Mouse (Mus musculus): Measurements from ENCODE around the gene Cd38. TPM values are rescaled to one million over a fixed set of nuclear protein-coding genes. Genes with fewer than 3 reads are reported as not detected.

Cd38 gene
- polyA plus RNA-seq, 1 experiment from 2014 or later = 24.0 TPM

DNA sequence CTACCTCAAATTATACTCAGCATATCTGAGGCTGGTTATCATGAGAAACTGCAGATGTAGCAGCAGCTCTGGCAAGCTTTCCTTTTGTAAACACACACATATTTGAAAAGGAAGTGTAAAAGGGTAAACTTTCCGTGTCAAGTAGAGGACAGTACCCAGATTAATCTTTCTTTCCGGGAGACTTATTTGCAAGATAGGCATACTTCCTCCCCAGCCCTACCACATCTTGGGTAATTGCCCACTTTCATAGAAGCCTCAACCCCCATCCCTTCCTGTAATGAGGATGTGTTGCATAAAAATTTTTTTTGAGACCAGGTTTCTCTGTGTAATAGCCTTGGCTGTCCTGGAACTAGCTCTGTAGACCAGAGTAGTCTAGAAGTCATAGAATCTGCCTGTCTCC lies 12.6 kb upstream of the Cd38 start:
- Histone ChIP-seq H3K27me3 (replicated peaks) (no peaks in the 10 kb centered on the region), H3K9me3 (replicated peaks) (peaks cover 12% of the 10 kb centered on the region), H3K4me1 (replicated peaks) (peaks cover 19% of the 10 kb centered on the region), H3K27ac (ENCODE audit: poor library complexity, severe bottlenecking) (no peak overlapping the region), H3K4me3 (no peak overlapping the region), H3K4me2 (no peak overlapping the region), H3K36me3 (no peaks in the 10 kb centered on the region), H3K9ac (no peak overlapping the region)
- 49% methylated on average over 2 of the region's 2 CpGs for WGBS
- ATAC-seq (ENCODE audit: insufficient number of reproducible peaks, low FRiP score) = peak; percentile 36; the same call in 1 of the 2 replicates

DNA sequence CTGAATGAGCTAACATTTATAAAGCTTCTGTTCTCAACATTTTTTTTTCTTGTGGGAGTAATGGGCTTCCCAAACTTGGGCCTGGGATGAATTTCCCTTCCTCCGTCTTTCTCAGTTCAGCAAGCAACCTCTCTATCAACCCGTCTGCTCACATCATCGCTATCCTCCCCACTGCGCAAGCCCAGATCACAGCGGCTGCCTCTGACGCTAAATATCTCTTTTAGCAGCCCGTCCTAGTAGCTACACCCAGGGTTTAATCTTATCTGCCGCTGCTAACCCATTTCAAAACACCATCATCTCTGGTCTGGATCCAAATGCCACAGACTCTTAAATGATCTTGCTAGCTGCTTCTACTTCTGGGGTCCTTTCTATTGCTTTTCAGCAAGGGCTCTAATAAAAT lies 8.7 kb upstream of the Cd38 start:
- H3K36me3 ChIP-seq = no peaks in the 10 kb centered on the region
- H3K27me3 ChIP-seq (replicated peaks) = no peaks in the 10 kb centered on the region
- peak overlapping the region; percentile 33; the same call in 1 of the 2 replicates for H3K4me2 ChIP-seq
- no peak overlapping the region for H3K27ac ChIP-seq (ENCODE audit: poor library complexity, severe bottlenecking)
- WGBS = 33% methylated on average over 8 of the region's 8 CpGs
- H3K4me1 ChIP-seq (replicated peaks) = peaks cover 19% of the 10 kb centered on the region
- no peak overlapping the region for H3K9ac ChIP-seq
- peaks cover 12% of the 10 kb centered on the region for H3K9me3 ChIP-seq (replicated peaks)
- H3K4me3 ChIP-seq = no peak overlapping the region
- ATAC-seq (ENCODE audit: insufficient number of reproducible peaks, low FRiP score) = no peak

DNA sequence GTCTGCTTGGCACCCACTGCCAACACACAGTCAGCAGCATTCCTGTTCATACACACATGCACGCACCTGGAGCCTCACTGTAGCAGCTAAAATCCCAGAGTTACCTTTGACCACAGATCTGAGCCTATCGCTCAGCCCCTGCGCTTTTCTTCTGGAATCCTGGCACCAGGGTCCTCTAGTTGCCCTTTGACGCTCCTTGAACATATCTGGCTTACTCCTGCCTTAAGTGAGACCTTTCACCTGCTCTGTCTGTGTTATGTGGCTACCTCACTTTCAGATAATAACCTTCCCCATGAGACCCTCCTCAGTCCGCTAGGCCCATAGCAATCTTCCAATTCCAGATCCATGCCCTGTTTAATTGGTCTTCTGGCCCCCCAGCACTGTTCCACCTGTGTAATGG lies 8.3 kb upstream of the Cd38 start:
- Histone ChIP-seq H3K9ac (no peak overlapping the region), H3K36me3 (no peaks in the 10 kb centered on the region), H3K4me3 (no peak overlapping the region), H3K4me1 (replicated peaks) (peaks cover 19% of the 10 kb centered on the region), H3K27ac (ENCODE audit: poor library complexity, severe bottlenecking) (no peak overlapping the region), H3K4me2 (peak overlapping the region; percentile 33; the same call in 1 of the 2 replicates), H3K9me3 (replicated peaks) (peaks cover 12% of the 10 kb centered on the region), H3K27me3 (replicated peaks) (no peaks in the 10 kb centered on the region)
- no peak for ATAC-seq (ENCODE audit: insufficient number of reproducible peaks, low FRiP score)
- WGBS = 69% methylated on average over 5 of the region's 5 CpGs

DNA sequence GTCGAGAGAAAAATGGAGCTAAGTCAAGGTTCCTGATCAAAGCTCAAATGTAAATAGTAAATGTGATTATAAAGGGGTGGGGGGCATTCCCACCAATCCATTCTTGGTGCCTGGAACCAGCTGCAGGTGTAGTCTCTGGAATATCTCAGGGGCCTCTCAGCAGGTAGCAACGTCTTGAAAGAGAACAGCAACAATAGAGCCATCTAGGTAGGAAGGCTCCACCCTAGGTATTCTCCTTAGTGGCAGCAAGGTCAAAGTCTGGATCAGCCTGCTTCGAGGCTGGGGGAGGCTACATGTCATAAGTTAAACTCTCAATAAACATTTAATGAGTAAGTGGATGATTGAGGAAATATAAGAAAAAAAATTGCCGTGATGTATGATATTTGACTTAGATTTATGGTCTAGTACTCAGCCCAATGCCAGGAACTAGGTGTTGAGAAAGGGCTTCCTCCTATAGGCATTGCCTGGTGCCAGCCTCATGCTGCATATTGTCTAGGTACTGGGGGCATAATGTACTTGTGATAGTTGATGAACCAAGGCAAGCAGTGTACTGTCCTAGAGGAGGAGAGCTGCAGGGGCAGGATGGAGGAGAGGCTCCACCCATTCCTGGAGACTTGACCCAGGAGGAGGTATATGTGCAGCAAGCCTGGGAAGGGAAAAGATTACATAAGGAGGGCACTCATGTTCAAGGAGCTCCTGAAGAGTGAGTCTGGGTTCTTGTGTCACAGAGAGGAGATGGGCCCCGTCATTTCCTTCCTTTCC lies 7.5 kb upstream of the Cd38 start:
- Histone ChIP-seq H3K9ac (no peak overlapping the region), H3K27ac (ENCODE audit: poor library complexity, severe bottlenecking) (no peak overlapping the region), H3K4me3 (no peak overlapping the region), H3K27me3 (replicated peaks) (no peaks in the 10 kb centered on the region), H3K36me3 (no peaks in the 10 kb centered on the region), H3K4me2 (no peak overlapping the region), H3K4me1 (replicated peaks) (peaks cover 19% of the 10 kb centered on the region), H3K9me3 (replicated peaks) (peaks cover 12% of the 10 kb centered on the region)
- ATAC-seq (ENCODE audit: insufficient number of reproducible peaks, low FRiP score) = no peak
- WGBS = 77% methylated on average over 5 of the region's 5 CpGs

DNA sequence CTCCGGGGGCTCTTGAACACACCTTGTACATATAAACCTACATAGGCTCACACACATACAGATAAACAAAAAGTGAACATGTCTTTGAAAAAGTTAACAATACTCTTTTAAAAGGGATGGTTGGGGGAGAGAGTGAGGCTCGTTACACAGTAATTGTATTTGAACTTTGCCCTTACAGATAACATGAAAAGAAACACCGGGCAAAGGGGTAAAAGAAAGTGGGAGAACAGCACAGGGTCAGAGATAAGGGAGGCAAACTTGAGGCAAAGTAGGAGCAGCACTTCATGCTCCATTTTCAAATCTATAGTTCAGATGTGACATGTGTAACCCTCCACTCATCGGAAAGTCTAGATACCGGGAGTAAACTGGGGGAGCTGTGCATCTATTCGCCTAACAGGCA lies 4.7 kb upstream of the Cd38 start:
- no peak overlapping the region for H3K4me2 ChIP-seq
- H3K4me1 ChIP-seq (replicated peaks) = peaks cover 24% of the 10 kb centered on the region
- ATAC-seq (ENCODE audit: insufficient number of reproducible peaks, low FRiP score) = no peak
- H3K27me3 ChIP-seq (replicated peaks) = no peaks in the 10 kb centered on the region; the same call in 1 of the 2 replicates
- H3K9me3 ChIP-seq (replicated peaks) = no peaks in the 10 kb centered on the region
- no peak overlapping the region for H3K4me3 ChIP-seq
- no peak overlapping the region for H3K9ac ChIP-seq
- no peak overlapping the region for H3K27ac ChIP-seq (ENCODE audit: poor library complexity, severe bottlenecking)
- 44% methylated on average over 6 of the region's 6 CpGs for WGBS
- H3K36me3 ChIP-seq = no peaks in the 10 kb centered on the region

DNA sequence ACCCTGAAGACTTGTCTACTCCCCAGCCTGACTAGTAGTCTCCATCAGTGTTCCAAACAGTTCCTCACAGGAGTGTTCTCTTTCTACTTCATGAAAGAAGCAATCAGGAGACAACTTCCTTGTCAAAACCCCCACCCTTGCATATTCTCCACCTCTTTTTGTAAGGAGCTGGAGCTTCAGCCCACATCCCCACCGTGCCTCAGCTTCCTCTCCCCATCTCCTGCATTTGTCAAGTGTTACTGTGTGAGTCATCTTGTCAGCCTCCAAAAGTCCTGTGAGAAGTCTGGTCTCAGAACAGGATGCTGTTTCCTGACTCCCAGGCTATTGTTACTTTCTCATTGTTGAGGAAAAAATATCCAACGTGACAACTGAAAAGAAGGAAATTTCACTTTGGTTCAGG lies 3.0 kb upstream of the Cd38 start:
- H3K9ac ChIP-seq = no peak overlapping the region
- no peak overlapping the region for H3K4me3 ChIP-seq
- 47% methylated on average over 2 of the region's 2 CpGs for WGBS
- ATAC-seq (ENCODE audit: insufficient number of reproducible peaks, low FRiP score) = no peak
- H3K9me3 ChIP-seq (replicated peaks) = no peaks in the 10 kb centered on the region
- H3K4me2 ChIP-seq = no peak overlapping the region
- H3K27me3 ChIP-seq (replicated peaks) = no peaks in the 10 kb centered on the region; the same call in 1 of the 2 replicates
- H3K36me3 ChIP-seq = no peaks in the 10 kb centered on the region
- no peak overlapping the region for H3K27ac ChIP-seq (ENCODE audit: poor library complexity, severe bottlenecking)
- peaks cover 18% of the 10 kb centered on the region for H3K4me1 ChIP-seq (replicated peaks)

DNA sequence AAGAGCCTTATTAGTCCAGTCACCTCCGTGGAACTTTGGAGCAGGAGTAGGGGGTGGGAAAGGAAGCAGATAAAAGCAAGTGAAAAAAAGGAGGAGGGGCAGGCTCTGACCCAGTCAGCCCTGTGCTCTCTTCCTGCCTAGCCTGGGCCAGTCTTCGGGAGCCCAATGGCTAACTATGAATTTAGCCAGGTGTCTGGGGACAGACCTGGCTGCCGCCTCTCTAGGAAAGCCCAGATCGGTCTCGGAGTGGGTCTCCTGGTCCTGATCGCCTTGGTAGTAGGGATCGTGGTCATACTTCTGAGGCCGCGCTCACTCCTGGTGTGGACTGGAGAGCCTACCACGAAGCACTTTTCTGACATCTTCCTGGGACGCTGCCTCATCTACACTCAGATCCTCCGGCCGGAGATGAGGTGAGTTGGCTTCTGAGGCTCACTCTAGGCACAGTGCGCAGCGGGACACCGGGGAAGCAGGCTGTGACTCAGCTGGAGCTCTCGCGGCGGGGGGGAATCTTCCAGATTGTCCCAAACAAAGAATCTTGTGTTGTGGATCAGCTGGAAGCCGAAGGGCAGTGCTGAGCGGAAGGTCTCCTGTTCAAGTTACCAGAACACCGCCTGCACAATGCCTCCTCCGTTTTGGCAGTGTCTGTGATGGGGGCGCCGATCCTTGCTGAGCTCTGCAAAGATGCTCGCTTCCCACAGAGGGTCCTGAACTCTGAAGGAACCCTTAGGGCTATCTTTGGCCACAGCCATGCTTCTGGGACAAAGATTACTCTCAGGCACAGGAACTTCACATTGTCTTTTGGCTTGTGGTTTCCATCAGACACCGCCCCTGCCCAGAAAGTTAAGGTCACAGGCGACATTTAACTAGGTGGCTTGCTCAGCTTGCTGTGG lies 603 bp downstream of the Cd38 start:
- under 1% methylated on average over 28 of the region's 28 CpGs for WGBS
- H3K36me3 ChIP-seq = no peaks in the 10 kb centered on the region
- peak; percentile 76 for ATAC-seq (ENCODE audit: insufficient number of reproducible peaks, low FRiP score)

DNA sequence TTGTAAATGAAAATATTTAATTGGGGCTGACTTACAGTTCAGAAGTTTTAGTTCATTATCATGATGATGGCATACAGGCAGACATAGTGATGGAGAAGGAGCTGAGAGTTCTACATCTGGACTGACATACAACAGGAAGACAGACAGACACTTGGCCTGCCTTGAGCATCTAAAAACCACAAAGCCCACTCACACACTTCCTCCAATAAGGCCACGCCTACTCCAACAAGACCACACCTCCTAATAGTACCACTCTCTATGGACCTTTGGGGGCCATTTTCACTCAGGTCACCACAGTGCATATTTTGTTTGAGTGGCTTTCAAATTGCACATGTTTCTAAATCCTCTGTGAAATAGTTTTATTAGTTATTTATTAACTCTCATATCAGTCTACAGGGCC lies 3.5 kb downstream of the Cd38 start:
- no peak overlapping the region for H3K9ac ChIP-seq
- 71% methylated on average over 1 of the region's 1 CpGs for WGBS
- no peak overlapping the region for H3K4me2 ChIP-seq
- peaks cover 16% of the 10 kb centered on the region; the same call in 1 of the 2 replicates for H3K4me1 ChIP-seq (replicated peaks)
- no peak overlapping the region for H3K27ac ChIP-seq (ENCODE audit: poor library complexity, severe bottlenecking)
- H3K36me3 ChIP-seq = no peaks in the 10 kb centered on the region
- H3K9me3 ChIP-seq (replicated peaks) = no peaks in the 10 kb centered on the region
- no peaks in the 10 kb centered on the region; the same call in 1 of the 2 replicates for H3K27me3 ChIP-seq (replicated peaks)
- H3K4me3 ChIP-seq = no peak overlapping the region
- no peak for ATAC-seq (ENCODE audit: insufficient number of reproducible peaks, low FRiP score)

More for the DNA sequence above, 603 bp downstream of the Cd38 start:
- Histone ChIP-seq H3K4me1 (replicated peaks) (peaks cover 16% of the 10 kb centered on the region; the same call in 1 of the 2 replicates), H3K9me3 (replicated peaks) (no peaks in the 10 kb centered on the region), H3K4me2 (peak overlapping the region; percentile 86), H3K27ac (ENCODE audit: poor library complexity, severe bottlenecking) (peak overlapping the region; percentile 80), H3K4me3 (peak overlapping the region; percentile 60), H3K27me3 (replicated peaks) (no peaks in the 10 kb centered on the region; the same call in 1 of the 2 replicates), H3K9ac (peak overlapping the region; percentile 67)

DNA sequence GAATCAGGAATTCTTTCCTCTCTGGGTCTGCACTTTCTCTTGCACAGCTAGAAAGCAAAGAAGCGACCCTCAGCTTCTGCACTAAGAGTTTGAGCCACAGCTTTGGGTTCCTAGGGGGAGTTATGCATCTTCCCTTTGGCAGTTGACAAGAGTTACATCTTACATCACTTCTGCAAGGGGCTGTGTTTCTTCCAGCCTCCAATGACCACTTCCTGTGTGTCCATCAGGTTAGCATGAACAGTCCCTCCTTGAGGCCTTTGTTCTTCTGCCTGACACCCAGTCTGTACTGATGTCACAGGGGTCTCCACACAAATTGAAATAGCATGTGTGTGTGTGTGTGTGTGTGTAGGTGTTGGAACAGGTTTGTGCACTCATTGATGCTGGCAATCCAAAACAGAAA lies 4.3 kb downstream of the Cd38 start:
- WGBS = 76% methylated on average over 1 of the region's 1 CpGs
- ATAC-seq (ENCODE audit: insufficient number of reproducible peaks, low FRiP score) = no peak
- no peak overlapping the region for H3K27ac ChIP-seq (ENCODE audit: poor library complexity, severe bottlenecking)

DNA sequence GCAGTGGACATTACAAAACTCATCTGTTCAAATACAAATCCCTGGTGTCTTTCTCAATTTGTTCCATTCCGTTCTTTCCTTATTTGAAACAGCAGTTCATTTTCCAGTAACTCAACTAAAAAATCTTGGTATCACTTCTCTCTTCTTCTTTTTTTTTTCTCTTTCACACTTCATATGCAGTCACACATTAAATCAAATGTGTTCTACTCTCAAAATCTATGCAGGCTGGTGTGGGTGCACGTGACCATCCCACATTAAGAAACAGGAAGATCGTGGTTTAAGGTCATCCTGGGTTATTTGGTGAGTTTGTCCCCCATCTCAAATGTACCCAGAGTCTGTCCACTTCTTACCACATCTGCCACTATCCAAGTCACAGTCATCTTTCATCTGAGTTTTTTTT lies 13.7 kb downstream of the Cd38 start:
- 80% methylated on average over 3 of the region's 3 CpGs for WGBS
- no peak for ATAC-seq (ENCODE audit: insufficient number of reproducible peaks, low FRiP score)

More for the DNA sequence above, 4.3 kb downstream of the Cd38 start:
- Histone ChIP-seq H3K4me2 (no peak overlapping the region), H3K4me3 (no peak overlapping the region), H3K9me3 (replicated peaks) (no peaks in the 10 kb centered on the region), H3K9ac (no peak overlapping the region), H3K4me1 (replicated peaks) (peaks cover 15% of the 10 kb centered on the region; the same call in 1 of the 2 replicates), H3K27me3 (replicated peaks) (no peaks in the 10 kb centered on the region; the same call in 1 of the 2 replicates), H3K36me3 (no peaks in the 10 kb centered on the region)

More for the DNA sequence above, 13.7 kb downstream of the Cd38 start:
- Histone ChIP-seq H3K36me3 (no peaks in the 10 kb centered on the region), H3K9me3 (replicated peaks) (no peaks in the 10 kb centered on the region), H3K27ac (ENCODE audit: poor library complexity, severe bottlenecking) (no peak overlapping the region), H3K4me2 (no peak overlapping the region), H3K4me3 (no peak overlapping the region), H3K27me3 (replicated peaks) (no peaks in the 10 kb centered on the region), H3K4me1 (replicated peaks) (no peaks in the 10 kb centered on the region), H3K9ac (no peak overlapping the region)

All from heart, embryonic 12.5 days (tissue).